Mouse (Mus musculus) thymus, postnatal 14 days (tissue): ENCODE measurements around the gene Fggy.

Source experiments
- DNase-seq: peaks from one replicate; pipeline ENCODE4 v3.0.0; 2021

Gene Fggy

GRCm38 (mm10) chr4:95557333-95557956 is at the start of gene Fggy:
Fggy (plus strand) TSS chr4:95557507.
- DNase-seq, result peak; percentile 93

GRCm38 (mm10) chr4:95507946-95508311 is 49.4 kb upstream of the Fggy start:
- DNase-seq, result no peak

- DNase-seq, result no peak
Measured at GRCm38 (mm10) chr4:95518382-95518781, 38.9 kb upstream of the Fggy start.

- DNase-seq, result no peak
Measured at GRCm38 (mm10) chr4:95519975-95520642, 37.2 kb upstream of the Fggy start.

GRCm38 (mm10) chr4:95520643-95521032 is 36.7 kb upstream of the Fggy start:
- no peak for DNase-seq

GRCm38 (mm10) chr4:95526588-95526987 is 30.7 kb upstream of the Fggy start:
- DNase-seq, result no peak

GRCm38 (mm10) chr4:95530757-95531156 is 26.6 kb upstream of the Fggy start:
- DNase-seq, result no peak

GRCm38 (mm10) chr4:95533946-95534345 is 23.4 kb upstream of the Fggy start:
- DNase-seq, result no peak

- no peak for DNase-seq
Measured at GRCm38 (mm10) chr4:95541382-95542038, 15.8 kb upstream of the Fggy start.

- no peak for DNase-seq
Measured at GRCm38 (mm10) chr4:95542039-95542790, 15.1 kb upstream of the Fggy start.

GRCm38 (mm10) chr4:95543529-95543928 is 13.8 kb upstream of the Fggy start:
- no peak for DNase-seq

GRCm38 (mm10) chr4:95556663-95557332 is 509 bp upstream of the Fggy start:
- DNase-seq, result no peak

- no peak for DNase-seq
Measured at GRCm38 (mm10) chr4:95558271-95558888, 1.1 kb downstream of the Fggy start.

GRCm38 (mm10) chr4:95571621-95572020 is 14.3 kb downstream of the Fggy start:
- no peak for DNase-seq

- no peak for DNase-seq
Measured at GRCm38 (mm10) chr4:95573704-95574103, 16.4 kb downstream of the Fggy start.

- DNase-seq, result no peak
Measured at GRCm38 (mm10) chr4:95575411-95575911, 18.2 kb downstream of the Fggy start.

- no peak for DNase-seq
Measured at GRCm38 (mm10) chr4:95579183-95579582, 21.9 kb downstream of the Fggy start.

- DNase-seq, result no peak
Measured at GRCm38 (mm10) chr4:95584107-95584762, 26.9 kb downstream of the Fggy start.

GRCm38 (mm10) chr4:95586274-95587001 is 29.1 kb downstream of the Fggy start:
- no peak for DNase-seq

GRCm38 (mm10) chr4:95588722-95589283 is 31.5 kb downstream of the Fggy start:
- DNase-seq, result no peak

GRCm38 (mm10) chr4:95590878-95591277 is 33.6 kb downstream of the Fggy start:
- no peak for DNase-seq
